Mouse (Mus musculus) stomach, embryonic 15.5 days (tissue): ENCODE measurements at regions not wholly inside any gene's neighbourhood (a gene's known extent, or its start where the extent isn't known, plus 50 kb on each side); places are given as distances from the start of the nearest gene placed in this dataset.
A peak's percentile ranks its signal among the peaks of the same experiment; 100 is the strongest.

Experiments used
- ATAC-seq: fragments of 200-750 bp; cut with Nextera tagmentation; 2 replicates; pipeline ENCODE4 v1.8.0; 2017; ENCODE audit warnings: low read depth, moderate number of reproducible peaks, moderate TSS enrichment; ENCODE audit not compliant: insufficient read depth, low FRiP score
- H3K27ac ChIP-seq: fragments of 300-500 bp; sonication (generic); 2 replicates; pipeline ENCODE4 v1.5.1; 2015; ENCODE audit warnings: mild to moderate bottlenecking, inconsistent platforms
- H3K27me3 ChIP-seq: fragments of 300-500 bp; sonication (generic); replicated peaks from 2 replicates; pipeline ENCODE4 v1.6.1; 2015; ENCODE audit warnings: inconsistent platforms
- H3K36me3 ChIP-seq: fragments of 300-500 bp; sonication (generic); 2 replicates; pipeline ENCODE4 v1.6.1; 2015; ENCODE audit warnings: inconsistent platforms
- H3K4me1 ChIP-seq: fragments of 300-500 bp; sonication (generic); 2 replicates; pipeline ENCODE4 v1.6.1; 2015; ENCODE audit warnings: inconsistent platforms
- H3K4me2 ChIP-seq: fragments of 300-500 bp; sonication (generic); 2 replicates; pipeline ENCODE4 v1.6.1; 2015; ENCODE audit warnings: mild to moderate bottlenecking, inconsistent platforms
- H3K4me3 ChIP-seq: fragments of 300-500 bp; sonication (generic); replicated peaks from 2 replicates; pipeline ENCODE4 v1.5.1; 2015; ENCODE audit warnings: inconsistent platforms
- H3K9ac ChIP-seq: fragments of 300-500 bp; sonication (generic); 2 replicates; pipeline ENCODE4 v1.6.1; 2015; ENCODE audit warnings: inconsistent platforms
- H3K9me3 ChIP-seq: fragments of 300-500 bp; sonication (generic); 2 replicates; pipeline ENCODE4 v1.6.1; 2016; ENCODE audit warnings: inconsistent platforms
- WGBS: fragments of 180-500 bp; shearing (Covaris S2); methylation state at CpG from one replicate; pipeline ENCODE4 v1.1.7; 2015; 5-methylcytosine and 5-hydroxymethylcytosine counted together

DNA sequence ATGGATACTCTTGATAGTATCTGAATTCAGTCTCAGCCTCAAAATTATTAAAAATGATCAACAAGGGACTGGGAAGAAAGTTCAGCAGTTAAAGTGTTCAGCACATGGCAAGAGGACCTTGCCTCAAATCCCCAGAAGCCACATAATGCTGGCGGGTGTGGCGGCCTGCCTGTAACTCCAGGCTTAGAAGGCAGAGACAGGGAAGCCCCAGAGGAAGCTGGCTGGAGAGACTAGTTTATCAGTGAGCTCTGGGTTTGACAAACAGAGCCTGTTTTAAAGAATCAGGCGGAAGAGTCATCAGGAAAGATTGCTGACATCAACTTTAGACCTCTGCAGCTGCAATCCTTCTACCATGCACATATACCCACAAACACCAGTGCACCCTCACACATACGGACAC lies 52.1 kb upstream of the Fyn start:
- no peak overlapping the region for H3K27ac ChIP-seq
- no peak for ATAC-seq
- no peak overlapping the region for H3K4me3 ChIP-seq

DNA sequence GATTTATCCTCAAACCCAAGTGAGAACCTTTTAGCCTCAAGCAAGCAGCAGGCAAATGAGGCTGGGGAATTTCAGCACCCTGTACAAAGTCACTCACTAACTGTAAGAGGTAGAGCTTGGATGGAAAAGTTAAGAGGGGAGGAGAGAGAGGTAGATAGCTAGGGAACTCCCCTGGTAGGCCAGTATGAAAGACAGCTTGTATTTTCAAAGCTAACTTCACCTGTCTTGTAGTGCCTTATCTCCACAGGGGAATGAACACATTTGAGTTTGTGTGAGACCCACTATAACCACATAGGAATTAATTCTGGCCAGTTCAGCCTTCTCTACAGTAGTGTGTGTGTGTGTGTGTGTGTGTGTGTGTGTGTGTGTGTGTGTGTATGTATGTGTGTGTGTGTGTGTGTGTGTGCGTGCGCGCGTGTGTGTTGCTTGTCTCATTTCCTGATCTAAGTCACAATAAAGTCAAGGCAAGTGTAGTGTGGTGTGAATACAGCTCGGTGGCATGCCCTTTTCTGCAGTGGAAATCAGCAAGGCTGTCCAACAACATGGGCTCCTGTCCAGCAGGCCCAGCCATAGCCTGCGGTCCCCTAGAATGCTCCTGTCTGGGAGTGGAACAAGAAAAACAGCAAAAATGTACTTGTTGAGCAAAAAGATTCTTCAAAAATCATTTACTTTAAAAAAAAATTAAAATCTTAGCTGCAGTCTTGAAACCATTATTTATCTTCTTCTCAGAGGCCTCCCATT lies 53.1 kb upstream of the Fyn start:
- 90% methylated on average over 6 of the region's 6 CpGs for WGBS
- Histone ChIP-seq H3K4me1 (no peaks in the 10 kb centered on the region), H3K27me3 (no peaks in the 10 kb centered on the region), H3K4me3 (no peak overlapping the region), H3K36me3 (no peaks in the 10 kb centered on the region), H3K9me3 (no peaks in the 10 kb centered on the region), H3K4me2 (no peak overlapping the region), H3K27ac (no peak overlapping the region), H3K9ac (no peak overlapping the region)
- ATAC-seq: no peak

More for the DNA sequence above, 52.1 kb upstream of the Fyn start:
- WGBS: 61% methylated on average over 4 of the region's 4 CpGs
- no peak overlapping the region for H3K9ac ChIP-seq
- no peaks in the 10 kb centered on the region for H3K27me3 ChIP-seq
- H3K9me3 ChIP-seq: no peaks in the 10 kb centered on the region
- H3K36me3 ChIP-seq: no peaks in the 10 kb centered on the region
- H3K4me1 ChIP-seq: 0 out of 2 replicates have a peak, but pooled peaks cover under 1% of the 10 kb centered on the region
- no peak overlapping the region for H3K4me2 ChIP-seq

DNA sequence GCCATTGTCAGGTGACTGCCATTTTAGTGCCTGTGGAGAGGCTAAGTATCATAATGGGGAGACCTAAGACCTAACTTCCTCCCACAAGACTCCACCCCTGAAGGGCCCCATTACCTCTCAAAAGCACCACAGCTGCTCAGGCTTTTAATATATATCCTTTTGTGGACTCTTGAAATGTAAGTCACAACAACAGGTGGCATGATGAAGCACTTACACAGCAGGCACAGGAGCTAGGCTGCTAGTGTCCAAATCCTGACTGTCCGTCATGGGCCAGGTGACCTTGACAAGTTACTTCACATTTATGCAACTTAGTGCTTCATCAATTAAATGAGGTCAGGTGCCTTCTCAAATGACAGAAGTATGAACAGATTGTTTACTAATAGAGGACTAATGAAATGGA lies 57.2 kb upstream of the Fyn start:
- H3K4me3 ChIP-seq: no peak overlapping the region
- no peaks in the 10 kb centered on the region for H3K4me1 ChIP-seq
- WGBS: 68% methylated on average over 1 of the region's 1 CpGs
- no peak for ATAC-seq
- no peaks in the 10 kb centered on the region for H3K36me3 ChIP-seq
- no peaks in the 10 kb centered on the region for H3K27me3 ChIP-seq
- no peaks in the 10 kb centered on the region for H3K9me3 ChIP-seq
- no peak overlapping the region for H3K9ac ChIP-seq
- H3K27ac ChIP-seq: no peak overlapping the region
- no peak overlapping the region for H3K4me2 ChIP-seq

DNA sequence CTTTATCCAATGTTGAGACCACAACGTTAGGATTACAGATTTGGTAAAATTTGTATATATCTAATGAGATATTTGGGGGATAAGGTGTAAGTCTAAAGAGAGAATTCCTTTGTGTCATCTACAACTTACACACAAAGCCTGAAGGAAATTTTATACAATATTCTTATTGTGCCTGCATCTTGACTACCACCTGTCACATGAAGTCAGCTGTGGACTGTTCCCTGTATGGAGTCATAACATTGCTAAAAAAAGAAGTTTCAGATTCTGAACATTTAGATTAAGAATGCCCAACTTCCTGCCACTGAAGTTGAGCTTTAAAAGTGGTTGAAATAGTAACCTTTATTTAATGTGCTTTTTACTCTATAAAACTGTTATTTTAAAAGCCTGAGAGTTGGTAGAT lies 60.1 kb upstream of the Fyn start:
- H3K36me3 ChIP-seq: no peaks in the 10 kb centered on the region
- H3K27ac ChIP-seq: no peak overlapping the region
- WGBS: 70% methylated on average over 1 of the region's 1 CpGs
- no peaks in the 10 kb centered on the region for H3K27me3 ChIP-seq
- H3K4me1 ChIP-seq: no peaks in the 10 kb centered on the region
- H3K4me3 ChIP-seq: no peak overlapping the region
- no peak overlapping the region for H3K4me2 ChIP-seq
- ATAC-seq: no peak
- H3K9me3 ChIP-seq: no peaks in the 10 kb centered on the region
- H3K9ac ChIP-seq: no peak overlapping the region

DNA sequence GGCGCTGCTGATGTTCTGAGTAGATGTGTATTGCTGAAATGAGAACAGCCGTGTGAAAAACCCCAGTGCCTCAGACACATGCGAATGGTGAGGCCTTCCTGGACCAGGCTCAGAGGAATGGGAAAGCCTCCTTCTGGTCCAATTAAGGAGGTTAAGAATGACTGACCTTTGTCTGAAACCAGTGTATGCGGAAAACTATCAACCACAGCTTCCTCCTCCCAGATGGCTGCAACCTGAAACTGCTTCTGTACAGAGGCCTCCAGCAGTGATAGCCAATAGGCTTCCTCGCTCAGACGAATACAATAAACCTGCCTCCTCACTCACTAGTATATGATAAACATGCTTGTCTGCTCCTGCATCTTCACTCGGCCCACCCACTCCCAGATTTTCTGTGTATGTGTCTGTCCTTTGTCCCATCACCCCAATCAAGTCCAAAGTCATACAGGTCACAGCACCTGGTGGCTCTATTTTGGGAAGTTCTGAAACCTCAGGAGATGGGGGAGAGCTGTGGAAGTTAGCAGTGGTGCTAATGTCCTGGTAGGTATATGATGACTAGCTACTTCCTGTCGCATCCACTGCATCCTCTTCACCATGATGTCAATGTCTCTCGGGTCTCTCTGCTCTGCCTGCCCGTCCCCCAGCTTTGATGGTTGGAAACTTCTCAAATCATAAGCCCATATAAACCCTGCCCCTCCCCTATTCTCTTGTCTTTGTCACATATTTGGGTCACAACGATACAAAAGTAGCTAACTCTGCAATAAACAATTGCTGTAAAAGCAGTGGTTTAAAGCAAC lies 75.8 kb upstream of the Fyn start:
- Histone ChIP-seq H3K4me2 (no peak overlapping the region), H3K36me3 (no peaks in the 10 kb centered on the region), H3K9ac (no peak overlapping the region), H3K9me3 (no peaks in the 10 kb centered on the region), H3K4me3 (no peak overlapping the region), H3K27me3 (no peaks in the 10 kb centered on the region), H3K4me1 (peaks cover 21% of the 10 kb centered on the region), H3K27ac (no peak overlapping the region; the same call in 1 of the 2 replicates)
- no peak for ATAC-seq
- 51% methylated on average over 11 of the region's 11 CpGs for whole genome bisulfite sequencing

DNA sequence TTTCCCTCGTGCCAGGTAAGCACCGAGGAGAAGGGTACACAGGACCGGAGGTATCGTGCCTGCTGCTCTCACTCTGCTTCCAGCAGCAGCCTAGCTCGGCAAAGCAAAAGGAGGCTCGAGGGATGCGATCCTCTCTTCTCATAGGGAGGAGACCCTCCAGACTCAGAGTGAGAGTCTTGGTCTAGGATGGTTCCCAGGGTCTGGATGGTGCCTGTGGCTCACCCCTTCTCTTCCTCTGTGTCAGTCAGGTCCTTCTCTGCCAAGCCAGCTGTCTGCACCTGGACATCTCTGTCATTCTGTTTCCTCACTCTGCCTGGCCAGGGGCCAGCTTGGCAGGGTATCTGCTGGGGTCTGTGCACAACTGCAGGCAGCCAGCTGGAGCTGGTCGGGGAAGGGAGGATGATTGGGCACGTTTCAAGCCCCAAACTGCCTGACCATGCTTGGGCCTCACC lies 76.9 kb upstream of the Fyn start:
- Histone ChIP-seq H3K4me1 (peaks cover 21% of the 10 kb centered on the region), H3K4me2 (no peak overlapping the region), H3K36me3 (no peaks in the 10 kb centered on the region), H3K9me3 (no peaks in the 10 kb centered on the region), H3K4me3 (no peak overlapping the region), H3K27me3 (no peaks in the 10 kb centered on the region), H3K9ac (no peak overlapping the region), H3K27ac (peak overlapping the region; percentile 78)
- WGBS: 55% methylated on average over 9 of the region's 9 CpGs
- 0 out of 2 replicates have a peak, but pooled peaks have one; percentile 27 for ATAC-seq

DNA sequence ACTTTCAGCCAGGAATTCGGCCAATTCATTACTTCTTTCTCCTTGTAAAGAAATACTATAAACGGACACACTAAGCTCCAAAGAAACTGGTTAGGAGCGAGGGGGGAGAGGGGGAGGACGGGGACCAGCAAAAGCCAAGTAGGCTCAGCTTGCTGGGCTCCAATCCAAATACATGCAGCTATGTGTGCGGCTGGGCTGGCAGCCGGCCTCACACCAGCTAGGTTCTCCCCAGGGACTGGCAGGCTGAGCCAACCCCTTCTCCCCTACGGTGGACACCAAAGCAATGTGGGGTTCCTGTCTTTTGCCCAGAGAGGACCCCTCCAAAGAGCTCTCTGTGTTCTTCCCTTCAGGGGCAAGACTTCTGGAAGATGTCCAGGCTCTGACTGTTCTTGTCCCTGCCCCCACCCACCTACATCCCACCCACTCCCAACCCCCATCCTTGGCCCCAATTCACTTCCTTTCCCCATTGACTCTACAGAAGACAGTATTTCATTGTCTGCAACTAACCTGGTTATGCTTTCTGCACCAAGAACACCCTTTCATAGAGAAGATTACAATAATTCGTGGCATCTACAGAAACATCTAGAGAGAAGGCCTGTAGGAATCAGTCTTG lies 77.4 kb upstream of the Fyn start:
- WGBS: 29% methylated on average over 8 of the region's 8 CpGs
- ATAC-seq: peak; percentile 35; the same call in 1 of the 2 replicates
- H3K9me3 ChIP-seq: no peaks in the 10 kb centered on the region
- no peak overlapping the region for H3K4me2 ChIP-seq
- H3K4me1 ChIP-seq: peaks cover 21% of the 10 kb centered on the region
- H3K27me3 ChIP-seq: no peaks in the 10 kb centered on the region
- H3K36me3 ChIP-seq: no peaks in the 10 kb centered on the region
- H3K9ac ChIP-seq: no peak overlapping the region
- H3K27ac ChIP-seq: peak overlapping the region; percentile 78
- H3K4me3 ChIP-seq: no peak overlapping the region

DNA sequence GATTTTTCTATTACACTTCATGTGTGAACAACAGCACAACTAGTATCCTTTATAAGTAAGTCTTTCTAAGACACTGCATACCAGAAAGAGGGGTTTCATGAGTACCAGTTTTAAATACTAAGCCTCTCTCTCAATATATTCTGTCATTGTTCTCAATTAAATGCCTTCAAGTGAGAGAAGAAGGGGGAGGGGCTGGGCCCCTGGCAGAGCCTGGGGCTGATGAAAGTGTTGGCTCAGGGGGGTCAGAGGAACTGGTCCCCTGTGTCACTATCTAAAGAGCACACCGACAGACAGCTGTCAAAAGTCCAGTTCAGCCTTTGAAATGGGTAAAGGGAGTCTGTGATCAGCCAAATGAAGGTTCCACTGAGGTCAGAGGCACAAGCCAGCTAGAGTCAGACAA lies 78.4 kb upstream of the Fyn start:
- 74% methylated on average over 1 of the region's 1 CpGs for WGBS
- H3K4me1 ChIP-seq: peaks cover 21% of the 10 kb centered on the region
- no peaks in the 10 kb centered on the region for H3K36me3 ChIP-seq
- no peaks in the 10 kb centered on the region for H3K9me3 ChIP-seq
- no peak for ATAC-seq
- H3K4me2 ChIP-seq: no peak overlapping the region
- H3K27me3 ChIP-seq: no peaks in the 10 kb centered on the region
- H3K27ac ChIP-seq: no peak overlapping the region
- no peak overlapping the region for H3K4me3 ChIP-seq
- H3K9ac ChIP-seq: no peak overlapping the region

DNA sequence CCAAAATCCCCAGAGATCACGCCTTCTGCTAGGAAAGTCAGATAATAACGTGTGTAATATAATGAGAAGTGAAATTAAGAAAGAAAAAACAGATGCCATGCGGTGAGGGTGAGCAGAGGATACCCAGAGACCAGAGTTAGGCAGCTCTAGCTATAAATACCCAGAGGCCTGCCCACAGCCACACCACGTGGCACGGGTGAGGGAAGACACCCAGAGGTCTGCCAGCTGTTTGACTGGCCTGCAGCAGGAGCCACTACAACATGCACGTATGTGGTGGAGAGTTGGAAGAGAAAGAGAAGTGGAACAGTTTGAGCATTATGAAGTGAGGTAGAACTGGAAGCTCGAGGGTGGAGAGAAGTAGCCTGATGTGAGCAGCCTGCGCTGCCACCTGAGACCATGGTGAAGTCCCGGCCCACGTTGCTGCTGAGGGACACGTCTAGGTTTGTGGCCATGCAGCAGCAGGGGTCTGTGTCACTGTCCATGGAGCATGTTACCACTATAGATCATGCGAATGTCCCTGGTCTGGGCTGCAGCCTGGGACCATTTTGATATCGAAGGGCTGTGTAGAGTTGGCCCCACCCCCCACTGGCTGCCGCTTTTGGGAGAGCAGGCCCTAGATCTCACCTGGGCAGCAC lies 88.2 kb upstream of the Fyn start:
- no peak overlapping the region for H3K27ac ChIP-seq
- no peaks in the 10 kb centered on the region for H3K9me3 ChIP-seq
- WGBS: 81% methylated on average over 14 of the region's 14 CpGs
- ATAC-seq: no peak
- H3K27me3 ChIP-seq: no peaks in the 10 kb centered on the region
- H3K4me2 ChIP-seq: no peak overlapping the region
- no peak overlapping the region for H3K4me3 ChIP-seq
- H3K4me1 ChIP-seq: no peaks in the 10 kb centered on the region
- H3K9ac ChIP-seq: no peak overlapping the region
- H3K36me3 ChIP-seq: no peaks in the 10 kb centered on the region

DNA sequence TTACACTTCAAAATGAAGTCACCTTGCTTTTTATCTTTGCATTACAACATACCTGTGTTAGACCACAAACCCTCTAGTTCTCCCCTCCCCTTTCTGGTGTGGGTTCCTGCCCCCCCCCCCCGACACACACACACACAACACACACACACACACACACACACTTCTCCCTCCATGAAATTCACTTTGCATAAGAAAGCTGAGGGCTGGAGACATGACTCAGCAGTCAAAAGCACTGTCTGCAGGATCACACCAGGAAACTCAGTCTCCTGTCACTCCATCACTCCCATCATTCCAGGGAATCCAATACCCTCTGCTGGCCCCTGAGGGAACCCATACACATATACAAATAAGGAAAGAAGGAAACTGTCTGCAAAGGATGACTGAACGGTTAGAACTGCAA lies 94.5 kb upstream of the Fyn start:
- Histone ChIP-seq H3K4me2 (no peak overlapping the region), H3K9ac (no peak overlapping the region), H3K27ac (no peak overlapping the region), H3K4me3 (no peak overlapping the region), H3K4me1 (no peaks in the 10 kb centered on the region), H3K36me3 (no peaks in the 10 kb centered on the region), H3K27me3 (no peaks in the 10 kb centered on the region), H3K9me3 (no peaks in the 10 kb centered on the region)
- 26% methylated on average over 1 of the region's 2 CpGs for WGBS
- ATAC-seq: no peak

DNA sequence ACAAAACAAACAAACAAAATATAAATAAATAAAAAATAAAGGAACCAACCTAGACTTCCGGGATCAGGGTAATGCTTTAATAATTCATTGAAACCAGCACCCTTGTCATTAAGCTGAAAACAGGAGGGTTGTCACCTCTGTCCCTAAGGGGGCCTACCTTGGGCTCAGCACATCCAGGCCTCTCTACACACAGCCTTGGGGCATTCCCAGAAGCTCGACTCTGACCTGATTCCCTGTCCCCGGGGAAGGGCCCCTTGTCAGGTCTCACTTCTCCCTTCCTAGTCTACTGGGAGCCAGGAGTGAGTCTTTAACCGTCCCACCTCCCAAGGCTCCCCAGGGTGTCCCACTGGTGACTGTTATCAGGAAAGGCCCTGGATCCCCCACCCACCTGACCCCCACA lies 95.2 kb upstream of the Fyn start:
- Histone ChIP-seq H3K9ac (no peak overlapping the region), H3K9me3 (no peaks in the 10 kb centered on the region), H3K4me2 (no peak overlapping the region), H3K4me1 (no peaks in the 10 kb centered on the region), H3K36me3 (no peaks in the 10 kb centered on the region), H3K27ac (no peak overlapping the region), H3K4me3 (no peak overlapping the region), H3K27me3 (no peaks in the 10 kb centered on the region)
- no peak for ATAC-seq
- WGBS: 62% methylated on average over 4 of the region's 4 CpGs
